Mouse (Mus musculus) heart, postnatal 0 days (tissue): ENCODE results near the gene Micu2.
A peak's percentile ranks its signal among the peaks of the same experiment; 100 is the strongest.

Experiments
- CTCF ChIP-seq: IDR thresholded peaks from 2 replicates; pipeline ENCODE4 v1.5.1; 2016; ENCODE audit warnings: antibody characterized with exemption, control low read depth, low read depth
- EP300 ChIP-seq: IDR thresholded peaks from 2 replicates; pipeline ENCODE4 v1.6.1; 2016; ENCODE audit warnings: antibody characterized with exemption, low read depth

DNA sequence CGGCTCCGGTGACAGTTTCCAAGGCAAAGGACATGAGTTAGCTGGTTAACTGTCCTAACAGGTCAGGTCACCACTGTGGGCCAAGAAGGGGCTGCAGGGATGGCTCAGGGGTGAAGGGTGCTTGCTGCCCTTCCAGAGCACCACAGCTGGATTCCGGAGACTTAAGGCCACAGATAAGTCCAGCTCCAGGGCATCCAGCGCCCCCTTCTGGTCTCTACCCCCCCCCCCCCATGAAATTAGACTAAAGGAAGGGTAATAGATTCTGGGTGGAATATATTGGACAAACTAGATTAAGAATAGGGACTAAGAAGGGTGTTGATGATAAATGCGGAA lies 306 bp upstream of the Micu2 start:
- no peak for TF ChIP-seq CTCF
- peak; percentile 9; the same call in 1 of the 2 replicates for TF ChIP-seq EP300
